Mouse (Mus musculus): Measurements from ENCODE around the gene Aldh2. TPM values are rescaled to one million over a fixed set of nuclear protein-coding genes. Genes with fewer than 3 reads are reported as not detected.

Gene Aldh2
- polyA plus RNA-seq, 1 experiment: 225 TPM

DNA sequence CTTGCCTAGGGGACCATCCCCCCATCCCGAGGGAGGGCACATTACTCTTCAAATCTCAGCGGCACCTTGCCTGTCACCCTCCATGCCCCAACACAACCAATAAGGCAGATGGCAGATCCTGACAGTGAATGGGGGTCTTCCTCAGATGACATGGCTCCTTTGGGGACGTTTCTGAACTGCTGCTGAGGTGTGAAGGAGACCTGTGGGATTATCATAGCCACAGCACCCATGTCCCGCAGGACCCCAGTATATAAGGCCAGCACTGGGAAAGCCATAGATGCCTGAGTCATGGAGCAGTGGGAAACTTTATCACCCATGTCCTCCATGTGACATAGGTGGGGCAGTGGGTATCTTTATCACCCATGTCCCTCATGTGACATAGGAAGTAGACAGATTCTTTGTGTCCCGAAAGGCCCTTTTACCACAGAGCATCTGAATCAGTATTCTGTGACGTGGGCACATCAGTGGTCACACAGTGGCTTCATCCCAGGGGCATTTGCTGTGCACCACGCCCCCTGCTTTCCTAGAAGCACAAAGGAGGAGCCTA lies 4.4 kb upstream of the Aldh2 start:
- Histone ChIP-seq H3K79me2 (ENCODE audit: control insufficient read depth, insufficient read depth) (peaks cover 3% of the 10 kb centered on the region), H3K4me3 (ENCODE audit: insufficient read depth, poor library complexity, severe bottlenecking) (no peak overlapping the region), H3ac (ENCODE audit: control insufficient read depth, insufficient read length, low read depth) (no peak overlapping the region), H3K36me3 (ENCODE audit: control insufficient read depth, insufficient read depth) (no peaks in the 10 kb centered on the region), H3K27me3 (ENCODE audit: control insufficient read depth, insufficient read depth, insufficient read length) (no peaks in the 10 kb centered on the region), H3K79me3 (ENCODE audit: low read depth) (no peaks in the 10 kb centered on the region)
- TF ChIP-seq MYOG (IDR thresholded peaks at IDR 0.05; ENCODE audit: control insufficient read depth, extremely low read depth, insufficient read length) (no peak), FOSL1 (IDR thresholded peaks at IDR 0.05; ENCODE audit: insufficient read depth, low read length, poor library complexity, severe bottlenecking) (no peak), CEBPB (IDR thresholded peaks at IDR 0.05; ENCODE audit: low read depth) (no peak), USF1 (IDR thresholded peaks at IDR 0.05; ENCODE audit: low read depth) (no peak), CTCF (IDR thresholded peaks at IDR 0.05; ENCODE audit: control insufficient read depth, insufficient read depth, insufficient read length) (no peak), MYOD1 (IDR thresholded peaks at IDR 0.05; ENCODE audit: control insufficient read depth, insufficient read length, low read depth) (no peak)

- Histone ChIP-seq H3ac (ENCODE audit: control insufficient read depth, insufficient read length, low read depth) (no peak overlapping the region), H3K79me2 (ENCODE audit: control insufficient read depth, insufficient read depth) (peaks cover 11% of the 10 kb centered on the region), H3K79me3 (ENCODE audit: low read depth) (peaks cover 7% of the 10 kb centered on the region), H3K4me3 (ENCODE audit: insufficient read depth, poor library complexity, severe bottlenecking) (no peak overlapping the region), H3K36me3 (ENCODE audit: control insufficient read depth, insufficient read depth) (no peaks in the 10 kb centered on the region), H3K27me3 (ENCODE audit: control insufficient read depth, insufficient read depth, insufficient read length) (no peaks in the 10 kb centered on the region)
- TF ChIP-seq MYOD1 (IDR thresholded peaks at IDR 0.05; ENCODE audit: control insufficient read depth, insufficient read length, low read depth) (no peak), MAX (IDR thresholded peaks at IDR 0.05) (no peak), USF1 (IDR thresholded peaks at IDR 0.05; ENCODE audit: low read depth) (no peak), FOSL1 (IDR thresholded peaks at IDR 0.05; ENCODE audit: insufficient read depth, low read length, poor library complexity, severe bottlenecking) (no peak), MYOG (IDR thresholded peaks at IDR 0.05; ENCODE audit: control insufficient read depth, extremely low read depth, insufficient read length) (no peak), CTCF (IDR thresholded peaks at IDR 0.05; ENCODE audit: control insufficient read depth, insufficient read depth, insufficient read length) (no peak)
These were observed 3.7 kb upstream of the Aldh2 start for GRCm38 (mm10) chr5:121597332-121597731.

- Histone ChIP-seq H3K27me3 (ENCODE audit: control insufficient read depth, insufficient read depth, insufficient read length) (no peaks in the 10 kb centered on the region), H3K79me2 (ENCODE audit: control insufficient read depth, insufficient read depth) (peaks cover 22% of the 10 kb centered on the region), H3K36me3 (ENCODE audit: control insufficient read depth, insufficient read depth) (no peaks in the 10 kb centered on the region), H3K4me3 (ENCODE audit: insufficient read depth, poor library complexity, severe bottlenecking) (no peak overlapping the region), H3K79me3 (ENCODE audit: low read depth) (peaks cover 17% of the 10 kb centered on the region), H3ac (ENCODE audit: control insufficient read depth, insufficient read length, low read depth) (no peak overlapping the region)
- TF ChIP-seq USF1 (IDR thresholded peaks at IDR 0.05; ENCODE audit: low read depth) (no peak), FOSL1 (IDR thresholded peaks at IDR 0.05; ENCODE audit: insufficient read depth, low read length, poor library complexity, severe bottlenecking) (no peak), CEBPB (IDR thresholded peaks at IDR 0.05; ENCODE audit: low read depth) (no peak), MYOG (IDR thresholded peaks at IDR 0.05; ENCODE audit: control insufficient read depth, extremely low read depth, insufficient read length) (no peak), MYOD1 (IDR thresholded peaks at IDR 0.05; ENCODE audit: control insufficient read depth, insufficient read length, low read depth) (no peak), CTCF (IDR thresholded peaks at IDR 0.05; ENCODE audit: control insufficient read depth, insufficient read depth, insufficient read length) (no peak), MAX (IDR thresholded peaks at IDR 0.05) (no peak)
These were observed 2.6 kb upstream of the Aldh2 start for GRCm38 (mm10) chr5:121596226-121596625.

DNA sequence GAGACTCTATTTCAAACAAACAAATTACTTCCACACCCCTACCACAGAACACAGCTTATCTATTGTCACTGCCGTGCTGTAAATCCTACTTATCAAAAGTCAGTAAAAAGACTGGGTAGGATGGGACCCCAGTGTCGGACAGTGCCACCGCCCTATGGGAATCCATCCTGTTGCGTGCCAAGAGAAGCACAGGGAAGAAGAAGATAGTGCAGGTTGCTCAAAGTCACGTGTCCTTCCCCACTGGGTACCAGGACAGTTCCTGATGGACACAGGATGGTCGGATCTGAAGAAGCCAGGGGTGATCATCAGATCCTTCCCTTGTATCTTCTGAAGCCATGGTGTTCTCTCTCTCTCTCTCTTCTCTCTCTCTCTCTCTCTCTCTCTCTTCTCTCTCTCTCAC lies 2.1 kb upstream of the Aldh2 start:
- Histone ChIP-seq H3K4me3 (ENCODE audit: insufficient read depth, poor library complexity, severe bottlenecking) (no peak overlapping the region), H3K36me3 (ENCODE audit: control insufficient read depth, insufficient read depth) (no peaks in the 10 kb centered on the region), H3K27me3 (ENCODE audit: control insufficient read depth, insufficient read depth, insufficient read length) (no peaks in the 10 kb centered on the region), H3K79me2 (ENCODE audit: control insufficient read depth, insufficient read depth) (peaks cover 27% of the 10 kb centered on the region), H3K79me3 (ENCODE audit: low read depth) (peaks cover 21% of the 10 kb centered on the region), H3ac (ENCODE audit: control insufficient read depth, insufficient read length, low read depth) (no peak overlapping the region)
- TF ChIP-seq CEBPB (IDR thresholded peaks at IDR 0.05; ENCODE audit: low read depth) (no peak), USF1 (IDR thresholded peaks at IDR 0.05; ENCODE audit: low read depth) (no peak), FOSL1 (IDR thresholded peaks at IDR 0.05; ENCODE audit: insufficient read depth, low read length, poor library complexity, severe bottlenecking) (no peak), MYOD1 (IDR thresholded peaks at IDR 0.05; ENCODE audit: control insufficient read depth, insufficient read length, low read depth) (no peak), MAX (IDR thresholded peaks at IDR 0.05) (no peak), CTCF (IDR thresholded peaks at IDR 0.05; ENCODE audit: control insufficient read depth, insufficient read depth, insufficient read length) (no peak)

- Histone ChIP-seq H3K4me3 (ENCODE audit: insufficient read depth, poor library complexity, severe bottlenecking) (no peak overlapping the region), H3K27me3 (ENCODE audit: control insufficient read depth, insufficient read depth, insufficient read length) (no peaks in the 10 kb centered on the region)
These were observed 1.2 kb upstream of the Aldh2 start for GRCm38 (mm10) chr5:121594714-121595313.

More at GRCm38 (mm10) chr5:121594714-121595313, 1.2 kb upstream of the Aldh2 start:
- TF ChIP-seq CEBPB (IDR thresholded peaks at IDR 0.05; ENCODE audit: low read depth) (no peak), FOSL1 (IDR thresholded peaks at IDR 0.05; ENCODE audit: insufficient read depth, low read length, poor library complexity, severe bottlenecking) (no peak), MYOG (IDR thresholded peaks at IDR 0.05; ENCODE audit: control insufficient read depth, extremely low read depth, insufficient read length) (no peak), CTCF (IDR thresholded peaks at IDR 0.05; ENCODE audit: control insufficient read depth, insufficient read depth, insufficient read length) (no peak), MYOD1 (IDR thresholded peaks at IDR 0.05; ENCODE audit: control insufficient read depth, insufficient read length, low read depth) (no peak), USF1 (IDR thresholded peaks at IDR 0.05; ENCODE audit: low read depth) (no peak), MAX (IDR thresholded peaks at IDR 0.05) (no peak)
- Histone ChIP-seq H3K79me2 (ENCODE audit: control insufficient read depth, insufficient read depth) (peaks cover 36% of the 10 kb centered on the region), H3K79me3 (ENCODE audit: low read depth) (peaks cover 26% of the 10 kb centered on the region), H3ac (ENCODE audit: control insufficient read depth, insufficient read length, low read depth) (no peak overlapping the region), H3K36me3 (ENCODE audit: control insufficient read depth, insufficient read depth) (peaks cover 7% of the 10 kb centered on the region)

Measured in C2C12 (cell line).